Mouse (Mus musculus): Measurements from ENCODE around the gene 1700025G04Rik. TPM values are rescaled to one million over a fixed set of nuclear protein-coding genes. Genes with fewer than 3 reads are reported as not detected.

The 1700025G04Rik gene
- total RNA-seq, 2 experiments from 2014 or later, result 28.5 TPM; not detected in 1

DNA sequence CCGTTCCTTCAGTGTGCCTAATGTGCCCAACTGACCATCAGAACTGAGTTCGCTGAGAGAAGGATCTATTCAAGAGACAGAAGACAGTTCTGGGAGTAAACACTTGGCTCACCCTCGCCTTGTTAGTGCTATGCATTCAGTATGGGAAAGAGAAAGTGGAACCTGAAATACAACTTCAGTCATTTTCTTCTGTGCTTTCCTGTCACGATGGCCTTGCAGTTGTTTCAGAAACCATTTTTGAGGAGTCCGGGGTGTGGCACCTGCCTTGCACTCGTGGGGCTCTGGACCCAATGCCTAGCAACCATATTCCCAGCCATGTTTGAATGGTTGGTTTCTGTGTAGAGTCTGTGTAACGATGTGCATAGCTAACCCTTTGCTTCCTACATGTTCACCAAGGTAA is 115.5 kb downstream of the 1700025G04Rik start:
- ATAC-seq (replicated peaks; ENCODE audit: low FRiP score, poor library complexity, severe bottlenecking), result no peak

DNA sequence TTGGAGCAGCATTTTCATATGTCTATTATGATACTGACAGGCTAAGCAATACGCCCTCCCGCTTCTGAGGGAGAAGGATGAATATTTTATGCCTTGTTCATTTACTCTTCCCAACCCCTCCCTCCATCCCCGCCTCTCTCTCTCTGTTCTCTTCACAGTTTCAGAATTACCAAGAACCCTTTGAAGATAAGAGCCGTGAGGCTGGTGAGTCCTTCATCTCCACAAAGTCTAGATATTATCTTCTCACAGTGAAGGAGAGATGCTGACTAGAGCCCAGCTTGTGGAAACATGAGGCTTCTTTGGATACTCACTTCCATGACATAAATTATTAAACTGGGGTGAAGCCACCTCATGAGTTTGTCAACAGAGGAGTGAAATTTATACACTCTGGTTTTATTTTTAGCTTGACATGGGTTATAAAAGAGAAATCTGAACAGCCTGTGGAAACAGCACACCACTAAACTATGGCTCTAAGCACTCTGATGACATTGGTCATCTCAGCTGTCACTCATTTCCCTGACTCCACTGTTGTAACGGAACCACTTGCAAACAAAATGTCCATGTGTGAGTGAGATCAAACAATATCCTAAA is 116.7 kb downstream of the 1700025G04Rik start:
- no peak for ATAC-seq (replicated peaks; ENCODE audit: low FRiP score, poor library complexity, severe bottlenecking)

DNA sequence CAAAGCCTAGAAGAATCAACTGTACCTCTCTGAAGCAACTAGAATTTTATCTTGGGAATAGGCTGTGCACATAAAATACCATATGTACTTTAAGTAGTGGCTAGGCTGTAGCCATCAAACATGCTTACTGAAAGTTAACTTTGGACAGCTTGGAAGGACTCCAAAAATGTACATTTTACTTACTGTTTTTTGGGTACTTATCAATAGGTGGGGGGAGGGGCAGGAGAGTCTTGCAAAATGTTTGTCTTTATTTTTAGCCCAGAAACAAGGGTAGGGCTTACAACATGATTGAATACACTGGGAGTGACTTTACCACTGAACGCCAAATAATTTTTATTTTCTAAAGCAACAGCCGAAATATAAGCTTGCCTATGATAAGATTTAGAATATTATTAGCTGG is 118.3 kb downstream of the 1700025G04Rik start:
- no peak for ATAC-seq (replicated peaks; ENCODE audit: low FRiP score, poor library complexity, severe bottlenecking)

DNA sequence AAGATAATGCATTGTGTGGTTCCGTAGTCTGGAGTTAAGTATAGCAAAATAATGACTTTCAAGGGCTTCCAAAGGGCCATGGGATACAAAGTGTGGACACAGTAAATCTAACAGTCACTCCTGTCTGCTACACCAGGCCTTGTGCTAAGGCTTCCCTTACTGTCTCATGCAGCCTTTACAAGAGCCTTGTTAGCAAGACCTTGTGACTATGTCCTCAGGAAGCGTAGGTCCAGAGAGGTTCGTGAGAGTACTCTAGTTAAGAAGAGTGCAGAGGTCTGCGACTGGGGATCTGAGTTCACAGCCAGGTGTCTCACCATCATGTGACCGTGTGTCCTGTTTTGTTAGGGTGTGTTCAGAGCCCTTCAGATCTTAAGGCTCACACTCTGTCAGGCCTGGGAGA is 121.8 kb downstream of the 1700025G04Rik start:
- no peak for ATAC-seq (replicated peaks; ENCODE audit: low FRiP score, poor library complexity, severe bottlenecking)

DNA sequence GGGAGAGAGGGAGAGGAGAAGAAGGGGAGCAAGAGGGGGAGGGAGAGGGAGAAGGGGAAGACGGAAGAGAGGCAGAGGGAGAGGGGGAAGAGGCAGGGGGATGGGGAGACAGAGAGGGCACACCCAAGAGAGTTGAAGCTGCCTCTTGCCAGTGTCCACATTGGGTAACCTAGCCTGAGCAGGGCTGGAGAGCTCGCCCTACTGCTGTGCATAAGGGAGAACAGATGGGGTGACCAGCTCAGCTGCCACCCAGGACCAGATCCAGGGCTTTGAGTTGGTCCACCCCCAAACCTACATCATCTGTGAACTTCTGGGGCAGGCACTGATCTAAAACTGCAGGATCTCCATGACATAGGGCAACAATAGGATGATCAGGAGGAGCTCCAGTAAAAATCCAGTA is 125.1 kb downstream of the 1700025G04Rik start:
- no peak for ATAC-seq (replicated peaks; ENCODE audit: low FRiP score, poor library complexity, severe bottlenecking)

DNA sequence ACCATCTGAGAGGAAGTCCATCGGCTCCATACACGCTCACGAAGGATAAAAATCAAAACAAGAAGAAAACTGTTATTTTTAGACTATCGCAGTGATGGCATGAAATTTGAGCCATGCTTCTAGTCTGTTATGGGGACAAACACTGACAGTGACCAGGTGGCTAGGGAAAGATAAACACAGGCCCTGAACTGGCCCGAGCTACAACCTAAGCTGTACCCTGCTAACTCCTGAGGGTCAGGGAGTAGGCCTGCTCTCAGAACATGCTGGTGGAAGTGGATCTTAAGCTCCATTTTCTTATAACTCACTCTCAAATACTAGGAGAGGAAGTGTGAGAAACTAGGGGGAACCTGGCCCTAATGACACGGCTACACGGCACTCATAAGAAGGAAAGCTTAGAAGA is 126.7 kb downstream of the 1700025G04Rik start:
- ATAC-seq (replicated peaks; ENCODE audit: low FRiP score, poor library complexity, severe bottlenecking), result no peak

DNA sequence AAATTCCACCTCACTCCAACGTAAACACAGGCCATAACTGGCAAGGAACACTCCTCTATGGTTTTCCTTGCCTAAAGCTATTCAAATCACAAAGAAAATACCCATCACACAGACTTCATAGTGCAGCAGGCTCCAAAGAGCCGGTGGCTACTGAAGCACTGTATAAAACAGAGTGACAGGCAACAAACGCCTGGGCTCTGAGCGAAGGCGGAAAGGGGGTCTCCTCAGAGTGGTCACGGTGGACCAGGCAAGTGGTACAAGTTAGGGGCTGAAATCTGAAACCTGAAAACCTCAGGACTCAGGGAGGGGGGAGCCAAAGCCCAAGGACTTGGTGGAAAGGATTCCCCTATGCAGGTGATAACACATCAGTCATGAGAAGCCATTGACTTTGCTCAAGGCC is 127.8 kb downstream of the 1700025G04Rik start:
- no peak for ATAC-seq (replicated peaks; ENCODE audit: low FRiP score, poor library complexity, severe bottlenecking)

DNA sequence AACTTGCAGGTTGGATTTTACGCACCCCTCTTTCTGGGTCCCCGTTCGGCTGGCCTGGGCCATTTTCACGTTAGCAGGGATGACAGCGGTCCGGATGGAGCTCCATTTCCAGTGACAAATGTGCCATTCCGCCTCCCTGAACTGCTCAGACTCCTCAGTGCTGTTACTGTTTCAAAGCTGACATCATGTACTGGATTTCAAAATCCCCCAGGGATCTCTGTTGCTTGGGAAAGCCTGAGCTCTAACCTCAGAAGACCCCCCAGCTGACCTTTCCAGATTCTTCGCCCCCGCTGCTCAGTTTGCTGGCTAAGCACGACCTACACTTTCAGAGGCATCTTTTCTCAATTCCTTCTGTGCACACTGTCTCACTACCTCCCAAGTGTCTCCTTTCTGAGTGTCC is 128.7 kb downstream of the 1700025G04Rik start:
- ATAC-seq (replicated peaks; ENCODE audit: low FRiP score, poor library complexity, severe bottlenecking), result no peak

DNA sequence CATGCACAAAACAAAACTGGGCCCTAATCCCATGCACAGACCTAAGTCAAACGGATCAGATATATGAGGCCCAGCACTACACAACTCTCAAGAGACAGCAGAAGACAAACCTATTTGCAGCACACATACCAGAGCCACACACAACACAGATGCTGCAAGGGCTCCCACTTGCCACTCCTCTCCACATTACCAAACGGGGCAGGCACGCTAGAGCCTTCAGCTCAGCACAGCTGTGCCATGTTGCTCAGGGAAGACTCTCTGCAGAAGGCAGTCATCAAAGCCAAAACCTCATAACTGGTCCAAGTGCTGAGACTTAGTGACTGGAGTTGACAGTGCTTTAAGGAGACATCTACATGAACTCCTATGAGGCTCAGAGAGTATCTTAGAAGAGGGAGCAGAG is 130.9 kb downstream of the 1700025G04Rik start:
- ATAC-seq (replicated peaks; ENCODE audit: low FRiP score, poor library complexity, severe bottlenecking), result no peak

DNA sequence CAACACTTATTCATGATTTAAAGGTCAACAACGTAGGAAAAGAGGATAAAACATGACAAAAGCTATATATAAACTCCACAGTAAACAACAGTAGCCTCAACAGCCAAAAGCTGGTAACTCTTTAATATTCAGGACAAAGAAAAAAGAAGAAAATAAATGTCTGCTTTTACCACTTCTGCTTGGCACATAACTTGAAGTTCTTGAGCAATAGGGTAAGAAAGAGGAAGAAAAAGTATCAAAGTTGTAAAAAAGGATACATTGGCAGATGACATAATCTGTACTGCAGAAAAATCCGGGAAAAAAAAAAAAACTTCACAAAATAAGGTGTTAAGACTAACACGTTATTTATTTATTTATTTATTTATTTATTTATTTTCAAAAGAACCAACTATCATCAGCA is 131.5 kb downstream of the 1700025G04Rik start:
- no peak for ATAC-seq (replicated peaks; ENCODE audit: low FRiP score, poor library complexity, severe bottlenecking)

DNA sequence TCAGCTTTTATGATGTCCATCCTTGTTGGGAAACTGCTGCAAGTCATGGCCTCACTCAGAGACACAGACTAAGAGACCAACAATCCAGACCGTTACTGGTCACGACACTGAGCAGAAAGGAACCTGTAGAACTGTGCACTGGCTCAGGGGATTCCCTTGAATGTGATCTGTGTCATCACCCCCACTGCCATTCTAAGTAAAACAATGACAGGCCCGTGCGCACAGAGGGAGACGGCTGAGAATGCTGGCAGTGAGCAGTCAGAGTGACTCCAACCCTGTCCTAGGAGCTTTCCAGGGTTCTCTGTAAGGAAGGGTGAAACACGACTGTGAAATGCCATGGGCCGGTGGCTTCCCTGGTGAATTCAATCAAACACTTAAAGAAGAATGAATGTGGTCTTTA is 132.3 kb downstream of the 1700025G04Rik start:
- ATAC-seq (replicated peaks; ENCODE audit: low FRiP score, poor library complexity, severe bottlenecking), result no peak

DNA sequence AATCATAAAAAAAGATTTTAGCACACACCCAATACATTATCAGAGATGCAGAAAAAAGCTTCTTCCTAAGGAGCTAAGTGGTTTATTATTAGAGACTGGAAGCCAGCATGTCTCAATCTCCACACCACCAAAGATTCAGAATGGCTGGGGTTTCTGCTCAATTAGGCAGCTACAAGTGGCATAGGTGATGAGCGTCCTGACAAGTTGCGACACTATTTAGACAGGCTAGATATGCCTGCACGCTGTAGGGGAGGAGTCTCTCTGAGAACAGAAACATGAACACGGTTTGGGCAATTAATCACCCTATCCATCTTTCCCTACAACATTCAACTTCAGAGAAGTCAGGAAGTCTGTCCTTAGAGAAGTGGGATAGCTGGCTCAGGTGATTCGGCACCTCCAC is 134.1 kb downstream of the 1700025G04Rik start:
- no peak for ATAC-seq (replicated peaks; ENCODE audit: low FRiP score, poor library complexity, severe bottlenecking)

DNA sequence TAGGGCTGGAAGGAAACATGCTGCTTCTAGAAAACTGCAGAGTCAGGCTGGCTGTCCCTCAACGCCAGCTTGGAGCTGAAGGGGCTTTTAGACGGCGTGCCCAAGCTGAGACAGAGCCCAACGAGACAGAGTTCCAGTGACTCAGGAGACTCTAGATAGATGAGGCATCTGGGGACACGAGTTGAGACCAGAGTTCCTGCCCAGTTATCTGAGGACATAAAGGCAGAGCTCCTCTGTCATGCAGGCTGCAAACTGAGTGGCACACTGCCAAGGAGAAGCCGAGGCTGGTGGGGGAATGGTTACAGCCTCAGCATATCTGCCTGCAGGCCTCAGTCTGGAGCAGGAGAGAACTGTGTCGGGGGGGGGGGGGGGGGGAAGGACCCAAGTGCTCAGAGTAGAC is 136.4 kb downstream of the 1700025G04Rik start:
- no peak for ATAC-seq (replicated peaks; ENCODE audit: low FRiP score, poor library complexity, severe bottlenecking)

DNA sequence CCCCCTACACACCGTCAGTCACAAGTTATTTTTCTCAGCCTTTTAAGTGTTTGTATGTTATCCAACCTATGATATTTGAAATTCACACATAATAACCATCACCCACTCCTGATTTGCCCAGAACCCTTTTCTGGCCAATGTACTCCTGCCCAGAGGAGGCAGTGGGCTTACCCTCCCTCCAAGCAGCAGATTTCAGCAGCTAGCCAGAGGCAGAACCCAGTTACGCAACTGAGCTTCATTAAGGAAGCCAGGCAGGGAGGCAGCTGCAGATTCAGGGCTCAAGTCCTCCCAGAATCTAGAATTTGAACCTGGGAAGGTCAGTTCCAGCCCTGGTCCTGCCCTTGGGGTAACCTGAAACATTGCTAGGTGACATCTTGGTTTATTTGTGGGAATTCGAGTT is 141.9 kb downstream of the 1700025G04Rik start:
- no peak for ATAC-seq (replicated peaks; ENCODE audit: low FRiP score, poor library complexity, severe bottlenecking)

DNA sequence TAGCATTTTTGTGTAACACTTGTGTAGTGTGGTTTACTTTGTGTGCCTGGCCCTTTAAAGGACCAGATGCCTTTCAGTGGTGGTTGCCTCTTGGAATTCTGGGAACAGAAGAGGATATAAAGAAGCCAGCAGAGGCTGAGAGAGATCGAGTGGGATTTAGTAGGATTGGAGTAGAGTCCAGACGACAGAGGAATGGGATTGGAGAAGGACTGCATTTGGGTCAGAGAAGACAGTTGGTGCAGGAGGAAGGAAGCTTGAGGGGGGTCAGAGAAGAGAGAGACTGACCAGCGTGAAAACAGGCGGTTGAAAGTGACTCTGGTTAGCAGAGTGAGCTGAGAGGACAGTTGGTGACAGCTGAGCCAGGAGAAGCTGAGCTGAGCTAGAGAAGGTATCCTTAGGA is 142.4 kb downstream of the 1700025G04Rik start:
- no peak for ATAC-seq (replicated peaks; ENCODE audit: low FRiP score, poor library complexity, severe bottlenecking)

DNA sequence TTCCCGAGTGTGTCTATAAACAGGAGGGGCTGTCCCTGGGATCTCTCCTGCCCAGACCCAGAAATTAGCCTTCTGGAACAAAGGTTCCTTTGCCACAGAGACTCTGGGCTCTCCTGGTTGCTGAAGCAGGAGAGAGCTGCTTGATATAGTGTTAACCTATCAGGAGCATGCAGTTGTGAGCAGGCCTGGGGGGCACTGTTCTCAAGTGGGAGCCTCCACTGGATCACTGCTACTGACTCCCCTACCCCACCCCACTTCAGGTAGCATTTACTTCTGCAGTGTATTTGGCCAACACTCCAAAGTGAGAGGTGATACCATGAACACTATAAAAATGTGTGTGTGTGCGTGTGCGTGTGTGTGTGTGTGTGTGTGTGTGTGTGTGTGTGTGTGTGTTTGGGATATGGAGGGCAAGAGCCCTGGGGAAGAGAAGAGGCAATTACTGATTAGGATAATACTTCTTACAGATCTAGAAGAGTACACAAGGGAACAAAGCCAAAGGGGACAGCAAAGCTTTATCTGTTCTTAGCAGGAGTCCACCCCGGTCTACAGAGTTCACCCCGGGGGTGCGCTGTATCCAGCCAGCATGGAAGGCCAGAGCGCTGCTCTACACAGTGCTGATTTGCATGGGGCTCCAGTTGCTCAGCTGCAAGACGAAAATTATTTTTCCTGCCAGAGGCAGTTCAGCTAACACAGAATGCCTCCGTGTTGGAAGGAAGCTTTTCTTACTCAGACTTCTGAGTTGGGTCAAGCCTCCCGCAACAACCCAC is 145.3 kb downstream of the 1700025G04Rik start:
- ATAC-seq (replicated peaks; ENCODE audit: low FRiP score, poor library complexity, severe bottlenecking), result no peak

DNA sequence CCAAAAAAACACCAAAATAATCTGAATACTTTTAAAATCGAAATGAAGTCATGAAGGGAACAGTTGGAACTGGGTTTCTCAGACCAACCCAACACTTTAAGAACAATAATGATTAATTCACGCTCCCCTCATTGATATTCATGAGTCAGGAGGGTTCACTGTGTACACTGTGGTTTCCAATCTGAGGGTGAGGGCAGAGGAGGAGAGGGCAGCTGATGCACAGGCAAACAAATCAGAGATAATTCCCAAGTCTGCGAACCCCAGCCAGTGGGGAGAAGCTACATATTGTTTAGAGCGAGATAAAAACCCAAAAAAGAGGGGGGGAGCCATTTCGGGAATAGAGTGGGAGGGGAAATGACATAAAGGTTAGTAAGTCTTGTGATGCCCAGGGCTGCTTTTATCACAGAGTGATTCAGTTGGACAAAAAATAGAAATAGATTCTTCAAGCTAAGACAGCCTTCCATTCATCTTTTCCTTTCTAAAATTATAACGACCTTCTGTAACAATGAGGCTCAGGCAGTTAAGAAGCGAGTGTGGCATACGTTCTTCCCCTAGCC is 146.2 kb downstream of the 1700025G04Rik start:
- no peak for ATAC-seq (replicated peaks; ENCODE audit: low FRiP score, poor library complexity, severe bottlenecking)

DNA sequence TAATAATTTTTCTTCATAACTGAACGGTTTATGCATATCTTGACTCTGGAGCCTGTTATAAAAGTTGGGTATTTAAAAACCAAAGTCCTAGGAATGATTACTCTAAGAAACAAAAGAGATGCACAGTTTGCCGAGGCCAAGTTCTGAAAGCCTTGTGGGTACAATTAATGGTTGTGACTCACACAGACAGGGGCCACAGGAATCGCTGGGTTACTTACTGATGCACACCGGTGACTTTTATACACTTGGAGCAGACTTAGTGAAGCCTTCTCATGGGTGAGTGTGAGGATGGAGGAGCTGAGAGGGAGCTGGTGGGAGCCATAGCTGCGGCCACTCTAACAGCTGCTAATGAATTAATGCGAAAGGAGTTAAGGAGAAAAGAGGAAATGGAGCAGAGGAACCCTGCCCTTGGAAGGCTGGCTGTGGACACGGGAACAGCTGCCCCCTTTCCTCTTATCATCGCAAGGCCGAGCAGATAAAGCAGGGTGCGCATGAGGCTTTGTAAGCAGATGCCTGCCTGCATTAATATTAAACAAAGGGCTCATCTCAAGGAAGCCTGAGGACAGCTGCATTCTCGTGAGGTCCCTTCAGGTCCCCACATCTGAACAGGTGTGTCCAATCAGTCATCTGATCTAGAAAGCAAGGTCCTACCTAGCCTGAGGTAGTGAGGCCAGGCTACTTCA is 146.8 kb downstream of the 1700025G04Rik start:
- no peak for ATAC-seq (replicated peaks; ENCODE audit: low FRiP score, poor library complexity, severe bottlenecking)

DNA sequence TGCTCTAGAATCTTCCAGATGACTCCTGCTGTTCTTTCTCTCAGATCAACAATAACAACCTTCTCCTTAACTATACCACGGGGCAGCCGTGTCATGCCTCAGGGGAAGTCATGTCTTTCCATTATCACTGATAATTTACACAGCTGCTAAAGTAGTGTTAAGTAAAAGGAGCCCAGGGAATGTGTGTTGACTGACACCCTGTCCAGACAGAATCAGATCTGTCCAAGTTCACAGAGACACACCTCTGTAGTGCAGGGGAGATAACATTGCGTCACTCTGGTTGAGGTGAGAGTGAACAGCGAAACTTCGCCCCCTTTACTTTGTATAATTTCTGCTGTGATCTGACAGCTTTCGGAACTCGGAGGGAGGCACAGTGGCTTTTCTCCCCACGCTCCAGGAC is 149.9 kb downstream of the 1700025G04Rik start:
- no peak for ATAC-seq (replicated peaks; ENCODE audit: low FRiP score, poor library complexity, severe bottlenecking)

DNA sequence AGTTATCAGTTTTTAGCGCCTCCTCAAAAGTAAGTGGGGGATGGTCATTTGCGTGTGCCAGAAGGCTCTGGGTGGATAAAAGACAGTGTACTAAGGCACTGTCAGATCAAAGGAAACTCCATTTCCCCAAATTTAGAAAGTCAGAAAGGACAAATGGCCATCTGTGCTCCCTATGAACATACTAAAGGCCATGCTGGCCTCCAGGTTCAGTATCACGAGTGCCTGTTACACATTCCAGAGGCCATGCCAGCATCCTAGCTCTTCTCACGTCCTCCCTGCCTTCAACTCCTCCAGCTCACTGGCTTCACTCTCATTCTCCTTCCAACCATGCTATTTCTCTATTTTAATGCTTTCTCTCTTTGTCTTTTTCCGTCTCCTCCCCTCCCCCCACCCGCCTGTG is 150.4 kb downstream of the 1700025G04Rik start:
- no peak for ATAC-seq (replicated peaks; ENCODE audit: low FRiP score, poor library complexity, severe bottlenecking)

DNA sequence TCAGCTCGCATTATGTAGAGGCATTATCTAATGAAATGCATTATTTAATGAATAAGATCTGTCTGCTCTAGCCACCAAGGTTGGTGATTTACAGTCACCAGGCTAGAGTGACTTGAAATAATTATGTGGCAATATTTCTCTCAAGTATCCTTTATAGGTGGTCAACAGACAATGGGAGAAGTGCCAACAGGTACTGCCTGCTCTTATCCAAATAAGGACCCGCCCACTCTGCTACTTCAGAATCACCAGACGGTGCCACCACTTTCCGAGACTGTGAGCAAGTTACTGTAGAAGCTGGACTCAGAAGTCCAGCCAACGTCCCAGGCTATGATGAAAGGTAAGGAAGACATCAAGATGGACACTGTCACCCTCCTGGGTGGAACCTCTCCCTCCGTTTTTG is 156.3 kb downstream of the 1700025G04Rik start:
- ATAC-seq (replicated peaks; ENCODE audit: low FRiP score, poor library complexity, severe bottlenecking), result no peak

Data from erythroid progenitor cell, adult 5-6 weeks (primary cell).